Mouse (Mus musculus) c-Kit-positive CD71-positive TER-119-negative erythroid progenitor cells, embryonic 14.5 days (primary cell): ENCODE data around the gene Zfhx3.

Source experiments
- DNase-seq: peaks from one replicate; pipeline ENCODE4 v3.0.0-alpha.2; 2013; ENCODE audit warnings: low read depth

The Zfhx3 gene

DNA sequence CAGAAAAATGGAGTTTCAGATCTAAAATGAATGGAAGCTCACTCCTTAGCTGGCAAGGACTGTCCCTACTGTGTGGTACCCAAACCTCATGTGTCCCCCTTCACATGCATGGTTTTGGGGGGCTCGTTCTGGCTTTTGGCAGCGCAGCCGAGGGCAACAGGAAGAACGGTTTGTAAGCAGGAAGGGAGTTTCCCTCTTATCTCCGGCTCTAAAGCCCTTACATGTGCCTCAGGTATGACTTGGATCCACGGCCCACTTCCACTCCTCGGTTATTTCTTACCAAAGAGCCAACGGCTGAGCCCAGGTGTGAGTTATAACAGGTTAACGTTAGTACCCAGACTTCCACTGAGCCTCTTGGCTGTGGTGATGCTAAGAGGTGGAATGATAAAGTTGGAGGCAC lies 990.3 kb downstream of the Zfhx3 start:
- DNase-seq: no peak

DNA sequence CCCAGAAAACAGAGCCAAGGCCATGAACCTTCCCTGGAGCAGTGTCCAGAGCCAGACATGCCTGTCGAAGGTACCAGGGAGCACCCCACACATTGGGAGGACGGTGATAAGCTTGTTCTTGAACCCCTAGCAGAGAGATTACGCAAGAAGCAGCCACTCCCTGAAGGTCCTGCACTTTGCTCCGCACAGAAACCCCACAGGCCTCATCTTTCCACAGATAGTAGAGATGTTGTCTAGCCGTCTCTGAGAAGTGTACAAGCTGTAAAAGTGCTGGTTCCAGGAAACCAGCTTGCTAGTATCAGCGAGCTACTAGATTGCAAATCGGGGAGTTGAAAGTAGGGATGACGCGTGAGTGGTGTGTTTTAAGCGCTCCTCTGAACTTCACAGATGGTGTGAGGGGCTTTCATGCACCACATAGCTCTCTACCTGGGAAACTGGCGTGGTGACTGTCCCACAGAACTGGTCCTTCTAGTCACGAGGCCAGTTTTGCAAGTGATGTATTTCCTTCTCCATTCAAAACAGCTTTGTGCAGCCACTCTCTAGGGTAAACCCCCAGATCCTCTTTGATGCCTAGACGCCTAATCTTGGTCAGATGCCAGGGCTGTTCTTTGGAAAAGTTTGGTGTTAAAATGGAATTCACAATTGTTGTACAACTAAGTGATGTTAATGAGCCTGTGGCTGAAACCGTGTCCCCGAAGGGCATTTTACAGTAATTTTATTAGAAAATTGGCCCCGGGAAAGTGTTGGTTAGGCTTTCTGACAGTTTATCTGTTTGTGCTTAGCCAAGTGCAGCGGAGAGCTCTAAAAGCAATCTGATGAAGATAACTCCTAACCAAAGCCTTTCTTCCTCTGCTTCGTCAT lies 993.6 kb downstream of the Zfhx3 start:
- DNase-seq: no peak

DNA sequence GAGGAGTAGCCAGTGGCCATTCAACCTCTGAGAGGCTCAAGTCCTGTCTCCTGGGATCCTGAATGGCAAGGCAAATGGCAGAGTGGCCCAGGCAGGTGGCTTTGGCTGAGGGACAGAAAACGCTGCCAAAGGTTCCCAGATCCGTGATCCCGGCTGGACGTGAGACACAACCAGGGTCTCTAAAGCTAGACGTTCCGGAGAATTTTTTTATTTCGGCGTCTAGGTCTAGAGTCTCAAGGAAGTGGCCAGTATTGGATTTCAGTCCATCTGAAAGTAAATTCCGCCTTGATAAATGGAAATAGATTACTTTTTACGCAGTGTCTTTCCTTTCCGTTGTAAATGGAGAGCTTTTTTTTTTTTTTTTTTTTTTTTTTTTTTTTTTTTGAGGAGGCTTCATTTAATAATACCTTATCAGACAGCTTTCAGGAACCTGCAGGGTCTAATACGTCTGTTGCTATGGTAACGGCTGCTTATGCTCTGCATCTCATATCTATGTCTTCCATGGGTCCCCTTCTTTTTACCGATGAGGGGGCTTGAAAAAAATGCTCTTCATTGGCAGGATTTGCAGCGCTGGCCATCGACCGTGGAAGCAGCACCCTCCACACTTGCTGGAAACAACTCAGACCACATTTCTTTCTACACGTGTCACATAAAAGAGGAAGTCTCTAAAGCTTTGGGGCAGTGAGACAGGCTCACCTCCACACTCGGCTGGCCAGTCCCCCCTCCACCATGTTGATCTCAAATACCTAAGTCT lies 994.4 kb downstream of the Zfhx3 start:
- DNase-seq: no peak

DNA sequence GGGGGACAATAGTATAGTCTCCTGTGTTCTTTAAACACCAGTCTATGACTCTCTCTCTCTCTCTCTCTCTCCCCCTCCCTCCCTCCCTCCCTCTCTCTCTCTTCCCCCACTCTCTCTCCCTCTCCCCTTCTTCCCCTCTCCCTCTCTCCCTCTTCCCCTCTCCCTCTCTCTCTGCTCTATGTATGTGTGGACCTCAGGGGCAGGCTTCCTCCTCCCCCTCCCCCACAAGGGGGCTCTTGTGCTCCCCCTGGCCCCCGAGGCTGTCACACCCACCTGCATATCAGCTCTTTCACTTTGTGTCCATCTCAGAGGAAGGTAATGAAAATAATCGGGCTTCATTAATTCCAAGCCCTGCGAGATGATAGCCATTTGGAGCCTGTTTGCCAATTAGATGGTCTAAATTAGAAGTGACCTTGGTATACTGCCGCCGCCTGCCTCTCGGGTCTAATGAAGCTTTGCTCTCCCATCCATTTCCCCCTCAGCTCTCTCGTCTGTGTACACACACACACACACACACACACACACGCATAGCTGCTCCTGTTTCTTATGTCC lies 995.5 kb downstream of the Zfhx3 start:
- DNase-seq: no peak

DNA sequence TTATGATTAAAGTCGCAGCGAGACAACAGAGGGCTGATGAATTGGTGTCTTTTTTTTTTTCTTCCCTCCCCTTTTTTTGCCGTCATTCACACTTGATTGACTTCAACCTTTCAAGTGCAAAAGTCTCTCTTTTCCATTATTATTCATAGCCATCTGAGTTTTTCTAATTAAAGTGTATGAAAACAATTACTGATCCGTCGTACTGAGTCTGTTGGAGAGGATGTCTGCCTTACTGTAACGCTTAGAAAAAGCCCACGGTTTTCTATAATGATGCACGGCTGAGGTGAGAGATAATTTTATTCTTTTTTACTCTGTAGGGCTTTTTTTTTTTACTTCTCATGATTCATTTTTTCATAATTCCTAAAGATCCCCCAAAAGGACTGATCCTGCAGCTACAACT lies 1000.2 kb downstream of the Zfhx3 start:
- DNase-seq: no peak

DNA sequence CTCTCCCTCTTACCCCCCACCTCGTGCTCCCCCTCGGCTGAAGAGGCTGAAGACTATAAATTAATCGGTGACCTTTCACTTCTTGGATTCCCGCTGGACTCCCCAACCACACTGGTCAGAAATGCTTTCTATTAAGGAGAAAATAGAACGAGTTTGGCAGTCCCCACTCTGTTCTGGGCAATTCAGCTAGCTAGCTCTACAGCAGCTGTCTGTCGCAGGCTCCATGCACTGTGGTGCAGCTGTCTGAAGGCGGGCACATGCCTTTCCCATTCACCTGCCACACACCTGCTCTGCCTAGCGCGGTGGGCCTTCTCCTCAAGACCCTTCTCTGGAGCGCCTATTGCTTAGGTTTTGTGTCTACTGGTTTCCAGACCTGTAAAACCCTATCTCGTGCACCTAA lies 1000.7 kb downstream of the Zfhx3 start:
- no peak for DNase-seq

DNA sequence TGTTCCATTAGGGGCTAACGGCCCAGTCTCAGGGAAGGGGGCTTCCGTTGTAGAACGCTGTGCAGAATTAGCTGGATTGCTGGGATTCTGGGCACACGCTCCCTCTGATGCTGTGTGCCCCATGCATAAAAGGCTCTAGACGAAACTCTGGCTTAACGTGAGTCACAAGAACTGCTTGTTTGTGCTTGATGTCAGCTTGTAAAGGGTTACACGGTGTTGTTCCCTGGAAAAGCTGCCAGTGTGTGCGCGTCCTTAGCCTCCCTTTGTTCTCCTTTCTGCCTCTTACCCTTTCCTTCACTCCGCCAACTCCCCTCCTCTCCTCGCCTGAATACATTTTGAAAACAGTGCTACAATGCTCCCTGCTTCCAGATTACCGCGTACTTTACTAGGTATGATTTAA lies 1001.9 kb downstream of the Zfhx3 start:
- DNase-seq: no peak

DNA sequence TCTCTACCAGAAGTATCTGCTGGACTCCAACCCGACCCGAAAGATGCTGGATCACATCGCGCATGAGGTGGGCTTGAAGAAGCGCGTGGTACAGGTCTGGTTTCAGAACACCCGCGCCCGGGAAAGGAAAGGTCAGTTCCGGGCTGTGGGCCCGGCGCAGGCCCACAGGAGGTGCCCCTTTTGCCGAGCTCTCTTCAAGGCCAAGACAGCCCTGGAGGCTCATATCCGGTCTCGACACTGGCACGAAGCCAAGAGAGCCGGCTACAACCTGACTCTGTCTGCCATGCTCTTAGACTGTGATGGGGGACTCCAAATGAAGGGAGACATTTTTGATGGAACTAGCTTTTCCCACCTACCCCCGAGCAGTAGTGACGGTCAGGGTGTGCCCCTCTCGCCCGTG lies 1007.9 kb downstream of the Zfhx3 start:
- no peak for DNase-seq

DNA sequence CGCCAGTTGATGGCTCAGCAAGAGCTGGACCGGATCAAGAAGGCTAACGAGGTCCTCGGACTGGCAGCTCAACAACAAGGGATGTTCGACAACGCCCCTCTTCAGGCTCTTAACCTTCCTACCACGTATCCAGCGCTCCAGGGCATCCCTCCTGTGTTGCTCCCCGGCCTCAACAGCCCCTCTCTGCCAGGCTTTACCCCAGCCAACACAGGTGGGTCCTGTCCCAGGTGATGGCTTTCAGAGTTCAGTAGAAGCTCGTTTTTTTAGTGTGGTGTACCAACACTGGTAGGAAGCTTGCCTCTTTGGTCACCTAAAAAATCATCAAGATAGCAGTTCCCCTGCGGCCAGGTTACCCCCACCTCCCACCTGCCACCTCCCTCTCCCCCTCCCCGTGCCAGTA lies 1009.1 kb downstream of the Zfhx3 start:
- no peak for DNase-seq

DNA sequence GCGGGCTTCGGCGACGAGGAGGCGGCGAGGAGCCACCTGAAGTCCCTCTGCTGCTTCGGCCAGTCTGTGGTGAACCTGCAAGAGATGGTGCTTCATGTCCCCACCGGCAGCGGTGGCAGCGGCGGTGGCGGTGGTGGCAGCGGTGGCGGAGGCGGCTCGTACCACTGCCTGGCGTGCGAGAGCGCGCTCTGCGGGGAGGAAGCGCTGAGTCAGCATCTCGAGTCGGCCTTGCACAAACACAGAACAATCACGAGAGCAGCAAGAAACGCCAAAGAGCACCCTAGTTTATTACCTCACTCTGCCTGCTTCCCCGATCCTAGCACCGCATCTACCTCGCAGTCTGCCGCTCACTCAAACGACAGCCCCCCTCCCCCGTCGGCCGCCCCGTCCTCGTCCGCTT lies 1014.0 kb downstream of the Zfhx3 start:
- no peak for DNase-seq

DNA sequence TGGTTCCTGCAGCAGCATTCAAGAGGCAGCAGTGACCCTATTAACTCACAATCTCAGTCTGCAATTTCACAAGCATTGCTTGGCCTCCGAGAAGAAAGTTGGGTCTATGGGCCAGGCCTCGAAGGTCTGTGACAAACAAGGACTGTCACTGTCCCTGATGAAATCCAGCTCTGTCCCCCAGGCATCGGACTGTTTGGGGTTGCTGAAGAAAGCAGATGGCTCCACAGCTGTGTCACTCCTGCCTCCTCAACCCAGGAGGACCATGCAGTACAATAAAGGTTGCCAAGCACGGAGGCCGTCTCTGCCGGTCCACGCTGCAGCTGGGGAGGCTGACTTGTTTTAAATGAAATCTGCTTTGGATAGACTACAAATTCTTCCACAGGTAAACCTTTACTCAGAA lies 1020.1 kb downstream of the Zfhx3 start:
- no peak for DNase-seq

DNA sequence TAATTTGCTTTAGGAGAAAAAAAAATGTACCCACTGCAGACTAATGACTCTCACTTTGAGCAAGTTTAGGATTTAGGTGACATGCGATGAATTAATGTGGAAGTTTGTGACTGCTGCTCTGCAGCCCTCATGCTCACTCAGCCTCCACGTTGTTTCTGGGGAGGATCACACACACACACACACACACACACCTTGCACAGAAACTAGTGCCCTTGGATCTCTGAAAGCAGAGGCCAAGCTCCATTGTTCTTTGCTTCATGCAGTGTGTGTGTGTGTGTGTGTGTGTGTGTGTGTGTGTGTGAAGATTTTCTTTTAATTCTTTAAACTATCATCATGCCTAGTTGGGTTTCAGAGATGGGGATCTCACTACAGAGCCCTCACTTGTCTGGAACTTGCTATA lies 1020.7 kb downstream of the Zfhx3 start:
- no peak for DNase-seq

DNA sequence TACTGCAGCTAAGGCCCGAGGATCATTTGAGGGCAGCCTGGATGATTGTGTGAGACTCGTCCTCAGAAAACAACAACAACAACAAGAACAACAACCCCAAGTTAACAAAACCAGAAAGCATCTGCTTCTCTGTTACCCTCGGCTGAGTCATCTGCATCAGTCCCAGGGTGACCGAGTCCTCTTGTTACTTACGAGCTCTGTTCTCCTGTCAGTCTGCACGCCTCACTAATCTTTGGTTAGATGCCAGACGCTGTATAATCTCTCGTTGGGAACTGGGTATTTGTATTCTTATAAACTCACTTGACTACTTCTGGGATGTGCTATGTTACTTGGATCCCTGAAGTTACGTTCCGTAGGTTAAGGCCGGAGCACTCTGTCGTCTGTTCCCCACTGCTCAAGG lies 1023.6 kb downstream of the Zfhx3 start:
- no peak for DNase-seq

DNA sequence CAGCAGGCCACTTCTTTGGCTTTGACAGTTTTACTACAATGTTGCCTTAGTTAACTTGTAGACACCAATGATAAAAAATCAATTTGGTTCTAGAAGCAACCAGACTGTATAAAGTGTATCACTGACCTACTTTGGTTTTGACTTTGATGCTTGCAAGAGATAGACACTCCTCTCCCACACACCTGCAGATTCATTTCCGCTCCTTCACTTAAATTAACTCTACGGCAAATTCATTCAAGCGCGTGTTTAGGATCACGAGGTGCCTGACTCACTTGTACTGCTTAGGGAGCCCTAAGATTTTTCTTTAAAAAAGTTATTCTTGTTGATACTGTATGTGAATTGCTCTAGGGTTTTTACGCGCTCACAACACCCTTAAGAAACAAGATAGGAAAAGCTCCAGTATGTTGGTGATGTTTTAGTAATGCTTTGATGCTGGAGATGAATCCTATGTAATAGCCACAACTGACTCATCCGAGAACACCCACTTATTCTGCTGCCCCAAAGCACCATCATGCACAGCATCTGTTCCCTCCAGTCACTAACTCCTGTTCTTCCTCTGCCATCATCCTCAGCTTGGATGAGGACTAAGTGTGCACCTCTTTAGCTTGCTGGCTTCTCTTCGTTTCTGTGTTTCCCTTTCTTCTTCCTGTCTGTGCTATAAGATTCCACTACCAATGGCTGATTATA lies 1031.3 kb downstream of the Zfhx3 start:
- no peak for DNase-seq

DNA sequence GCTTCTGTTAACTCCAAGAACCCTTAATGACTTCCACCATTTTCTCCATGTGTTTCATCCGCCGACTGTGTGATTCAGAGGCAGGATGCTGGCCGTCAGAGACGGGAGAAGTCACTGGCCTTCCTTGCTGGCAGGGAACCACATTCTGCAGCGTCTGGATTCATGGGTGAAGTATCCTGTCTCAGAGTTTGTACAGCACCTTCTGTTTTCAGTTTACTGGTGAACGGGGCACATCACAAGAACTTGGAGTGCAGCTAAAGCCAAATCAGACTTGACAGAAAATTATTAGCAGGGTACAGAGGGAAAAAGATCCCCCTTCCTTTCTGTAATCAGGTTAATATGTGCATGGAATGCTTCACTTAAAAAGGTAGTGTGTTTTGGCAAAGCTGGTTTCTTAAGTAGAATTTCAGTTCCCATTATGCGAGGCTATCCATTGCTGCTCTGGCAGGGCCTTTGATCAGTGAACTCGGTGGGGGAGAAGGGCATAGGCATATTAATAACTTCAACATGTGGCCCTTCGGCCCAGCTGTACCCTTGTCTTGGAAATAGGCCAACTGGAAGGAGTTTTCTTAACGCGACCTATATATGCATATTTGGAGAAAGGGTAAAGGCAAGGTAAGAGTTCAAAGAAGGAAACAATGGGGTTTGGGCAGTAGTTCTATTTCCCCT lies 1035.4 kb downstream of the Zfhx3 start:
- no peak for DNase-seq

DNA sequence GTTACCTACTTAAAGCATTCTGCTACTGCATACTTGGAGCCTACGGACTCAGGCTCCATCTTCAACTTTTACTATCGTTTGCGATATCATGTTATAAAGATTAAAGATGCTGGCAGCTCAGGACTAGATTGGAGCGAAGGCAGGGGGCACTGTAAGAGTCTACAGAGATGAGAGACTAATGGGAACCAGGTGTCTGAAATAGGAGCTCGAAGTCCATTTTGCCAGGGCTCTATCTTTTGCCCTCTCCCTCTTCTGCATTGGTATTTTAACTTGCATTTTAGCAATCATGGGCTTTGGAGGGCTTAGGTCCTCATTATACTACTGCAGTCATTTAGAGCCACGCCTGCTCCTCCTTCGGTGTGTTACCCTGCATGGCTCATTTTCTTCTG lies 1035.9 kb downstream of the Zfhx3 start:
- no peak for DNase-seq

DNA sequence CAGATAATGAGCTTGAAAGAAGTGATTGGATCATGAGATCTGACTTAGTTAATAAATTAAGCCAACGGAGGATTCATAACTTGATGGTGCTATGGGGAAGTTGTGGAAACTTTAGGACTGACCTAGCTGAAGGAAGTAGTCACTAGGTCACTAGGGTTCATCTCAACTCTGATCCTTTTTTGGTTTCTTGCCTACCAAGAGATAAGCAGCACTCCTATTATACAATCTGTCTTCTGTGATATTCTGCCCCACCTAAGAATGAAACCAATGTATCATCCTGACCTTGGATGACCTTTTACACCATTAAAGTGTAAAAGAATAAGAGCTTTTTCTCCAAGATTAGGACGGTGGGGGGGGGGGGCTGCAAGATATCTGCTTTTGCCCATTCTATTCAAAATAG lies 1042.5 kb downstream of the Zfhx3 start:
- no peak for DNase-seq

DNA sequence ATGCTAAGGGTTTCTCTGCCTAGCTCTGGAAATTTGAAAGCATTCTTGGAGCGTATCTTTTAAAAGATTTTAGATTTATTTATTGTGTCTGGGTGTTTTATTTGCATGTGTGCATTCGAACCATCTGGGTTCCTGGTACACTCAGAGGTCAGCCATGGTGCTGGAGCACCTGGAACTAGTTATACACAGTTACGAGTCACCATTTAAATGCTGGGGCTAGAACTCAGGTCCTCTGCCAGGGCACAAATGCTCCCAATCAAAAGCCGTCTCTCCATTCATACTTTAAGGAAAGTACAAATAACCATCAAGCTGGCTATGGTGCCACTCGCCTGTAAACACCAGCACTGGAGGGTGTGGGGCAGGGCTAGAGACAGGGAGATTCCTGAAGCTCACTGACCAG lies 1047.4 kb downstream of the Zfhx3 start:
- DNase-seq: no peak

DNA sequence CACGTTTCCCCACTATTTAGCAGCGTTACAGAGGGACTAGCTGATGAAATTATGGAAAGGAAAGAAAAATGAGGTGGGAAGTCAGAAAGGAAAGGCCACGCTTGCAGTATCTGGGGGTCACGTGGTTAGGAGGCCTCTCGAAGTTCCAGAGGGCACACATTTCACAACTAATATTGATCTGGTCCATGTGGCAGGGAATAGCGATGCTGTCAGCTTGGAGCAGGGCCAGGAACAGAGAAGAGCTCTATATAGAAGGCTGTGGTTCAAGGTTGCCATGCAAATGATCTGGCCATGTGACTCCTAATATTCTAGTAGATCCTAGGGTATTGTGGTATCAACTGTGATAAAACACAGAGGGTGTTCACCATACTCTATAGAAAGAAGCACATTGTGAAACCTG lies 1048.1 kb downstream of the Zfhx3 start:
- no peak for DNase-seq

DNA sequence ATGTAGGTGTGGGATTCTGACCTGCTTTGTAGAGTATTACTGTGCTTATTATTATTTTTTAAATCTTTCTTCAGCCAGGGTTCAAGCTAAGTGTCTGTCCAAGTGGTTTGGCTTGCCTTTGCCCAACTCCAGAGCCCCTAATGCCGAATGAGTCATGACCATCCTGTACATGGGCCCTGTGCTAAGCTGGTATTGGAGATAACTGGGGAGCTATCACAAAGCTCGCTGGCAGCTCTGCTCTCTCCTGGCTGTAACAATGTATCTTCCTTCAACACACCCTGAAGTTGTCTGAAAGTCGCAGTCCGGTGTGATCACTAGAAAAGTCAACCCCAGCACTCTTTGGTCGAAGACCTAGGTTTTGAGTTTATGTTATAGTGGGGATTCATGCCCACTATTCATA lies 1049.0 kb downstream of the Zfhx3 start:
- no peak for DNase-seq

DNA sequence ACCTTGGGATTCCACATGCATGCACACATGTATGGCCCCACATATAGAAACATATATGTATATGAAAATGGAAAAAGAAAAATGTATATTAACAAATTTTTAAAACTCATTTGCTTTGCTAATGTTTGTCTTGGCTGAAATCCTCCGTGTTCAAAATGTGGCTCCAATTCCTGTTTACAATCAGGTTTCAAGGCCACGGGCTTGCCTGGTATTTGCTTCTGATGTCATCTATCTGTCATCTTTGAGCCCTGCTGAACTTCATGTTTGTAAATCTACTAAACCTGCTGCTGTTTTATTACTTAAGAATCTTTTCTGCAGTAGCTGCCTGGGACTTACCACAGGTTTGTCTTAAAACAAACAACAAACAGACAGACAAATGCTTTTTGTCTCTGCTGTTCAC lies 1051.3 kb downstream of the Zfhx3 start:
- DNase-seq: no peak

DNA sequence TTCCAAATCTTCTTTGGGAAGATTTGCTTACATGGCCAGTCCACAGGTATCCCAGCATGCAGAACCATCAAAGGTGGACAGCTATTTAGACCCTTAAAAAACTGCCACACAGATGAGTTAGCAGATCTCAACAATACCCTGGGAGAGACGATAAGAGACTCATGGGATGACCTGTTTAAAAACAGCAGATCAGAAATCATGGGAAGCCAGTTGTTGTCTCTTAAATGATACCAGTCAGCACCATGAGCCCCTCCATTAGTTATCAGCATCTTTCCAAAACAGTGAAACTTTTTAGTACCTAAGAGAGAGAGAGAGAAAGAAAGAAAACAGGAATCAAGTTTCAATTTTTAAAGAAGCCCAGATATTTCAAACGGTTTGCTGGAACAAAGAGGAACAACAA lies 1051.7 kb downstream of the Zfhx3 start:
- DNase-seq: no peak
